Mouse (Mus musculus) erythroblast, embryonic 14.5 days (primary cell): Measurements from ENCODE around the gene Sypl2.

Experiments used
- GATA1 ChIP-seq: IDR thresholded peaks from 2 replicates; pipeline ENCODE4 v1.6.1; 2012; ENCODE audit warnings: low read length, inconsistent platforms, mixed read lengths
- TAL1 ChIP-seq: IDR thresholded peaks from 3 replicates; pipeline ENCODE4 v1.6.1; 2012; ENCODE audit warnings: low read length, inconsistent platforms, mixed read lengths

GRCm38 (mm10) chr3:108197066-108197497 is 29.4 kb downstream of the Sypl2 start:
- TF ChIP-seq GATA1 (no peak), TAL1 (no peak)
